Mouse (Mus musculus): ENCODE measurements around the gene Paqr9.

DNA sequence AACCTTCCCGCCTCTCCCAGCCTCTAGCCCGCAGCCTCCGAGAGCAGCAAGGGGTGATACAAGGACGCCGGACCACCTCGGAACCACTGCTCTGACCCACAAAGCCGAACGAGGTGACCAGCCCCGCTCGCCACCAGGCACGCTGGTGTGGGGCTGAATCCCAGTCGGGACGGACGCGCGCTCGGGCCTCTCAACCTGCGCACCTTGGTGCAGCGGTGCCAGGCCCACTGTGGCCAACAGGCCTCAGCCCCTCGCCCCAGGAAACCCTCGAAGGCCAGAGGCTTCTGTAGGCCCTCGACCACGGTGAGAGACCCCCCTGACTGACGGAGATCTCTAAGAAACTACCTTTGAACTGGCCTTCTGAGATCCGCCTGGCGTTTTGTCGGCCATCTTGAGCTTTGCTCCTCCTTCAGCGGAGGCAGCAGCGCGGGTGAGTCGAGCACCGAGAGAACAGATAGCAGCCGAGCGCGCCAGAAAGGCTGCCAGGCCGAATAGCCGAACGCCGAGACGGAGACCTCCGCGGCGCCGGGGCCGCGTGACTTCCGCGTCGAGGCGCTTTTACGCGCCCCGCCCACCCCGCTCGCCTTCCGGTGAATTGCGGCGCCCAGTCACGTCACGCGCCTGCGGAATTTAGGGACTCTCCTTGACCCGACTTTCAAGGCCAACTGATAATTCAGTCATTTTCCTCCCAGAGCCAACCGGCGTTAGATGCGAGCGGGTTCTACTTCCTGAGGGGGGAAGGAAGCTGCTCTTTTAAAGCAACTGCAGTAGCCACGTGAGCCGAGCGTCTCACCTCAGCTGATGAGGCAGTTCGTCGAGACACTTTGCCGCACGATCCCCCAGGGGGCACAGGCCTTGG lies 47.8 kb upstream of the Paqr9 start, which contains the start of gene U2surp:
- TF ChIP-seq EP300 (IDR thresholded peaks at IDR 0.05; ENCODE audit: low read depth) (peak; percentile 40; the same call in 1 of the 2 replicates), CTCF (IDR thresholded peaks at IDR 0.05; ENCODE audit: low read depth) (0 out of 2 replicates have a peak, but pooled peaks have one; percentile 37)
